Mouse (Mus musculus) small intestine, adult 10 weeks (tissue): ENCODE results near the gene Cyp3a59. TPM values are rescaled to one million over a fixed set of nuclear protein-coding genes. Genes with fewer than 3 reads are reported as not detected.

ENCODE experiments used
- polyA plus RNA-seq: library from polyadenylated mRNA; stranded (reverse); fragments of 350-450 nt; fragmentation: Illumina TruSeq; extraction: RNeasy Lipid Tissue Mini Kit (QIAGEN cat#74804); gene quantifications from one replicate; pipeline ENCODE4 v1.2.3, GENCODE M21; 2014; ENCODE audit warnings: low replicate concordance

The Cyp3a59 gene
- 6.4 TPM for polyA plus RNA-seq

DNA sequence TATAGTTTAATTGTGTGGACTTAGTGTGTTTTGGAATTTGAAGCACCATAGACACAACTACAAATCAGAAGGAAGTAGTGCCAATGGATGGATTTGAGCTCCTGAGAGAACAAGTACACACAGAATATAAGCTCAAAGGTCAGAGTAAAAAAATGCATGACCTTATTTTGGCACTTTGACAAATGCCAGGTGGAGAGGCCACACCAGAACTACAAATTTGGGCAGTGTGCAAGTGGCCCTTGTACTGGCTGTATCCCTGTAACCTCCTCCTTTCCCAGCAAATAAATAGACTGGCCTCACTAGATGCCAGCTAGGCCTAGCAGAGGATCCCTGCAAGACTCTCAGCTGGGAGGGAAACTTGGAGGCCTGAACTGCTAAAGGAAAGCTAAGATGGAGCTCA is at the start of gene Cyp3a59:
Cyp3a59 (plus strand) TSS at position 313 of the 400 bp plus-strand sequence.

GRCm38 (mm10) chr5:146160439-146160838 is 81.4 kb downstream of the Cyp3a59 start, which contains the start of gene Gm5565:
Gene Gm5565, minus strand, starts transcription at chr5:146160539.

Other genes with a start within 250 kb of the Cyp3a59 start
- 12,523 TPM for gene Cyp3a11, start 199.3 kb upstream of the Cyp3a59 start, polyA plus RNA-seq
- gene Cyp3a25, start 69.6 kb upstream of the Cyp3a59 start, polyA plus RNA-seq, result 2,948 TPM
- gene Gm5565, start 81.3 kb downstream of the Cyp3a59 start, polyA plus RNA-seq, result not detected
- gene Gm6309, start 91.5 kb downstream of the Cyp3a59 start, polyA plus RNA-seq, result not detected
- gene 1700001J03Rik, start 106.0 kb downstream of the Cyp3a59 start, polyA plus RNA-seq, result not detected
- 69.6 TPM for gene Rnf6, start 142.3 kb downstream of the Cyp3a59 start, polyA plus RNA-seq
- gene Cdk8, start 152.0 kb downstream of the Cyp3a59 start, polyA plus RNA-seq, result 109 TPM